Mouse (Mus musculus) heart, embryonic 14.5 days (tissue): ENCODE measurements around the gene Npy2r. TPM values are rescaled to one million over a fixed set of nuclear protein-coding genes. Genes with fewer than 3 reads are reported as not detected.

Experiments used
- ATAC-seq: fragments of 200-750 bp; cut with Nextera tagmentation; 2 replicates; pipeline ENCODE4 v1.8.0; 2017; ENCODE audit warnings: low read depth, moderate TSS enrichment; ENCODE audit not compliant: insufficient number of reproducible peaks, insufficient read depth, low FRiP score
- H3K27ac ChIP-seq, 2 experiments: fragments of 200-500 bp in 1 of 2; fragments of 300-500 bp in 1 of 2; sonication (generic) in 1 of 2; replicated peaks in 1 of 2; 2 replicates each; pipeline ENCODE4 v1.5.1; 2012 to 2014; ENCODE audit warnings: low read depth in 2 of 2, low read length in 2 of 2, control low read depth in 1 of 2, mild to moderate bottlenecking in 1 of 2, mixed read lengths in 1 of 2; ENCODE audit not compliant: control insufficient read depth in 1 of 2, insufficient read depth in 1 of 2
- H3K27me3 ChIP-seq: fragments of 300-500 bp; sonication (generic); 2 replicates; pipeline ENCODE4 v1.6.1; 2014; ENCODE audit warnings: mild to moderate bottlenecking, low read length, control low read depth; ENCODE audit not compliant: control insufficient read depth, insufficient read depth
- H3K36me3 ChIP-seq: fragments of 300-500 bp; sonication (generic); 2 replicates; pipeline ENCODE4 v1.6.1; 2014; ENCODE audit warnings: mild to moderate bottlenecking, control low read depth, low read length, mixed read lengths; ENCODE audit not compliant: control insufficient read depth, insufficient read depth
- H3K4me1 ChIP-seq, 2 experiments: fragments of 200-500 bp in 1 of 2; fragments of 300-500 bp in 1 of 2; sonication (generic) in 1 of 2; 2 replicates each; pipeline ENCODE4 v1.6.1; 2012 to 2014; ENCODE audit warnings: low read length in 2 of 2, control low read depth in 1 of 2, mixed read lengths in 1 of 2; ENCODE audit not compliant: control insufficient read depth in 2 of 2, insufficient read depth in 2 of 2
- H3K4me2 ChIP-seq: fragments of 300-500 bp; sonication (generic); 2 replicates; pipeline ENCODE4 v1.6.1; 2014; ENCODE audit warnings: mild to moderate bottlenecking, low read length
- H3K4me3 ChIP-seq, 2 experiments: fragments of 200-500 bp in 1 of 2; fragments of 300-500 bp in 1 of 2; sonication (generic) in 1 of 2; 2 replicates each; pipeline ENCODE4 v1.5.1; 2012 to 2014; ENCODE audit warnings: low read length in 2 of 2, mild to moderate bottlenecking in 2 of 2, control low read depth in 1 of 2, low read depth in 1 of 2, moderate library complexity in 1 of 2; ENCODE audit not compliant: control insufficient read depth in 1 of 2, insufficient read depth in 1 of 2
- H3K9ac ChIP-seq: fragments of 300-500 bp; sonication (generic); 2 replicates; pipeline ENCODE4 v1.6.1; 2014; ENCODE audit warnings: mild to moderate bottlenecking, low read length
- H3K9me3 ChIP-seq: fragments of 300-500 bp; sonication (generic); 2 replicates; pipeline ENCODE4 v1.6.1; 2016; ENCODE audit warnings: low read length, control low read depth; ENCODE audit not compliant: control insufficient read depth
- WGBS: fragments of 180-500 bp; shearing (Covaris S2); extraction: QIAGEN DNeasy Blood & Tissue Kit; methylation state at CpG from one replicate; pipeline ENCODE4 v1.1.7; 2014; 5-methylcytosine and 5-hydroxymethylcytosine counted together
- polyA plus RNA-seq: library from polyadenylated mRNA; unstranded; fragments of >200 nt; fragmentation: Nextera tagmentation; extraction: Ambion mirVana; gene quantifications from 2 replicates; pipeline ENCODE4 v1.2.1, GENCODE M21; 2014

Npy2r gene
- polyA plus RNA-seq, 1 experiment from 2014 or later: 0.19 TPM

DNA sequence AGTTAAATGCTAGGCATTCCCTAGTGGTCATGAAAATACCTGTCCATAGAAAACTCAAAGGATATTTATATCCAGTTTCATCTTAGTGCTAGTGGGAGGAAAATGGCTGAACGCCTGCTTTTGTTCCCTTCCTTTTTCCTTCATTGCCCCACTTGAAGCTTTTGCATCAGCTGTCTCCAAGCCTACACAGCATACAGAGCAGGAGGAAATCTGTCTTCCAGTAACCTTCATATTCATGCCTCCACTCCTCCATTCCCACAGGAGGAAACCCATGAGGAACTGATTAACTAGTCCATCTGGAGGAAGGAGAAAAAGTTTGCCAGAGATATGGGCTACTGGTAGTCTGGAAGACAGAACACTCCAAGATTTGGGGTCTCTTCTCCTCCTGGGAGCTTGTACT, 23.1 kb downstream of the Npy2r start:
- Histone ChIP-seq H3K4me2 (no peak overlapping the region), H3K9me3 (no peaks in the 10 kb centered on the region), H3K4me1 (no peaks in the 10 kb centered on the region), H3K9ac (no peak overlapping the region), H3K4me3 (no peak overlapping the region), H3K27ac (no peak overlapping the region), H3K36me3 (no peaks in the 10 kb centered on the region), H3K27me3 (no peaks in the 10 kb centered on the region)
- 90% methylated on average over 1 of the region's 1 CpGs for WGBS
- no peak for ATAC-seq

DNA sequence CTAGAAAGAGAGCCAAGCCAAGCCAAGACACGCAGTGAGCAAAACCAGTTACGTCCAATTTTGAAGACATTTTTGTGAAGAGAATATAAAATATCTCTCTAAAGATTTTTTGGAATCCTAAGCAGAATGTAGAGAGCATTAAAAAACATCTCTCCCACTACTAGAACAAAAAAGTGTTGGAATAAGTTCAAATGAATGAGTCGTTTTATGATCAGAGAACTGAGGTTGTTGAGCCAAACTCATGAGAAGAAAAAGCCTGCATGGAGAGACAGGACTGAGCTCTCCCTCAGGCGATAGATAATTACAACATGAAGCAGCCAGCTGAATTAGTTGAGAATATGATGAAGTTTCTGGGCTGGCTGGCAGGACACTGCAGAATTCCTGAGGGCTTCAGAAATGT, 49.9 kb downstream of the Npy2r start:
- Histone ChIP-seq H3K4me1 (no peaks in the 10 kb centered on the region), H3K27ac (no peak overlapping the region), H3K9ac (no peak overlapping the region), H3K36me3 (no peaks in the 10 kb centered on the region), H3K4me3 (no peak overlapping the region), H3K4me2 (no peak overlapping the region), H3K27me3 (no peaks in the 10 kb centered on the region), H3K9me3 (no peaks in the 10 kb centered on the region)
- 64% methylated on average over 4 of the region's 4 CpGs for WGBS
- ATAC-seq: no peak

Other genes starting within 250 kb of the Npy2r start
- gene Map9, start 190.0 kb downstream of the Npy2r start, polyA plus RNA-seq: 5.8 and 6.3 TPM in 2 replicates